Comparison of ENCODE assay signal across 12 mouse cellular contexts in genomic region chr5:25009770-25010169, GRCm38 (mm10).
DNase-seq lines count a peak whose midpoint lies in the region; ATAC-seq and TF ChIP-seq lines count a peak whose summit lies in the region.
"Had no signal": no experiment of that assay in that cellular context is flagged by ENCODE, and none has a peak within 500 bp of the region (broad histone marks: within the 10 kb centered on the region; RNA-seq: fewer than 3 reads in every experiment).

No protein-coding gene starts in this region.

- no peak overlapping the region for H3K9ac ChIP-seq in limb, embryonic 15.5 days
- H3K9ac ChIP-seq in CH12.LX (ENCODE audit: insufficient read depth, low read depth) (no peak overlapping the region), ES-Bruce4 (ENCODE audit: low read depth, poor library complexity, severe bottlenecking) (0 out of 2 replicates have a peak overlapping the region, but pooled peaks have one; percentile 10)
- no peak overlapping the region for H3K9ac ChIP-seq in hindbrain, embryonic 16.5 days (ENCODE audit: low read depth, low read length)
- H3K9ac ChIP-seq: heart, embryonic 15.5 days; hindbrain, embryonic 13.5 days; intestine, embryonic 15.5 days had no signal

- H3K4me3 ChIP-seq in limb, embryonic 15.5 days = no peak overlapping the region
- no peak overlapping the region for H3K4me3 ChIP-seq in limb, embryonic 10.5 days
- H3K4me3 ChIP-seq in CH12.LX (replicated peaks in 1 of 3; ENCODE audit: low read depth in 2 of 3, low read length in 2 of 3, poor library complexity in 1 of 3) = no peak overlapping the region
- H3K4me3 ChIP-seq in ES-Bruce4 (ENCODE audit: low read depth, low read length) = no peak overlapping the region
- no peak overlapping the region for H3K4me3 ChIP-seq in hindbrain, embryonic 16.5 days (ENCODE audit: low read length)
- H3K4me3 ChIP-seq: heart, embryonic 15.5 days; hindbrain, embryonic 13.5 days; intestine, embryonic 15.5 days had no signal

- dilution Hi-C loops in CH12.LX (cut with MboI; ENCODE audit: extremely low pct_ligation_motif_present, extremely low pct_unique_long_range_greater_than_20kb, low sequenced_read_pairs) = no loop called here

- peak overlapping the region; percentile 79 for H3K27ac ChIP-seq in limb, embryonic 15.5 days
- H3K27ac ChIP-seq in limb, embryonic 10.5 days = no peak overlapping the region
- H3K27ac ChIP-seq in CH12.LX (ENCODE audit: insufficient read depth, low read depth) (no peak overlapping the region), ES-Bruce4 (ENCODE audit: insufficient read depth, low read length) (peak overlapping the region; percentile 91)
- no peak overlapping the region for H3K27ac ChIP-seq in hindbrain, embryonic 16.5 days (ENCODE audit: low read depth, low read length)
- H3K27ac ChIP-seq: embryonic facial prominence, embryonic 10.5 days; heart, adult 2 months; heart, embryonic 15.5 days; hindbrain, embryonic 13.5 days; intestine, embryonic 15.5 days had no signal

- no peak for TF ChIP-seq POLR2A in CH12.LX (IDR thresholded peaks at IDR 0.05; ENCODE audit: low read depth, low read length)
- no peak for TF ChIP-seq POLR2A in ES-Bruce4 (IDR thresholded peaks at IDR 0.05; ENCODE audit: insufficient read depth, low read length)

- H3K27me3 ChIP-seq in limb, embryonic 15.5 days = no peaks in the 10 kb centered on the region
- H3K27me3 ChIP-seq in limb, embryonic 10.5 days (ENCODE audit: low read depth, poor library complexity, severe bottlenecking) = peaks cover 29% of the 10 kb centered on the region
- no peaks in the 10 kb centered on the region for H3K27me3 ChIP-seq in CH12.LX (replicated peaks)
- H3K27me3 ChIP-seq in ES-Bruce4 (ENCODE audit: control insufficient read depth, insufficient read depth, low read length, poor library complexity, severe bottlenecking) = no peaks in the 10 kb centered on the region
- no peaks in the 10 kb centered on the region for H3K27me3 ChIP-seq in hindbrain, embryonic 16.5 days (replicated peaks; ENCODE audit: control insufficient read depth, insufficient read depth, low read length)
- H3K27me3 ChIP-seq: heart, embryonic 15.5 days; intestine, embryonic 15.5 days had no signal

- no peaks in the 10 kb centered on the region for H3K9me3 ChIP-seq in limb, embryonic 15.5 days
- H3K9me3 ChIP-seq in limb, embryonic 10.5 days (replicated peaks) = no peaks in the 10 kb centered on the region
- no peaks in the 10 kb centered on the region for H3K9me3 ChIP-seq in CH12.LX (replicated peaks; ENCODE audit: low read length)
- H3K9me3 ChIP-seq in ES-Bruce4 (replicated peaks; ENCODE audit: control insufficient read depth, insufficient read depth, low read length, poor library complexity, severe bottlenecking) = no peaks in the 10 kb centered on the region
- H3K9me3 ChIP-seq in hindbrain, embryonic 16.5 days (ENCODE audit: control insufficient read depth, low read length) = no peaks in the 10 kb centered on the region
- H3K9me3 ChIP-seq: embryonic facial prominence, embryonic 10.5 days; heart, embryonic 15.5 days; hindbrain, embryonic 13.5 days; intestine, embryonic 15.5 days had no signal

- TF ChIP-seq EP300 in CH12.LX (IDR thresholded peaks at IDR 0.05; ENCODE audit: low read length) (no peak), ES-Bruce4 (IDR thresholded peaks at IDR 0.05; ENCODE audit: insufficient read depth, low read depth, low read length) (peak; percentile 80)

- H3K36me3 ChIP-seq in limb, embryonic 15.5 days = no peaks in the 10 kb centered on the region
- H3K36me3 ChIP-seq in limb, embryonic 10.5 days = no peaks in the 10 kb centered on the region
- H3K36me3 ChIP-seq in CH12.LX (replicated peaks in 1 of 2; ENCODE audit: control insufficient read depth in 1 of 2, insufficient read depth in 1 of 2, low read length in 1 of 2) (peaks cover 0 to 4% of the 10 kb centered on the region in 2 experiments), ES-Bruce4 (ENCODE audit: control insufficient read depth, insufficient read depth, low read length, poor library complexity, severe bottlenecking) (no peaks in the 10 kb centered on the region)
- no peaks in the 10 kb centered on the region for H3K36me3 ChIP-seq in hindbrain, embryonic 16.5 days (ENCODE audit: control insufficient read depth, insufficient read depth, low read length)
- H3K36me3 ChIP-seq: embryonic facial prominence, embryonic 10.5 days; heart, embryonic 15.5 days; hindbrain, embryonic 13.5 days; intestine, embryonic 15.5 days had no signal

- ATAC-seq in limb, embryonic 15.5 days (ENCODE audit: insufficient number of reproducible peaks, low FRiP score, low TSS enrichment, low read depth) = no peak
- no peak for ATAC-seq in hindbrain, embryonic 16.5 days

- peaks cover 51% of the 10 kb centered on the region for H3K4me1 ChIP-seq in limb, embryonic 15.5 days
- peaks cover 17% of the 10 kb centered on the region for H3K4me1 ChIP-seq in limb, embryonic 10.5 days
- H3K4me1 ChIP-seq in CH12.LX (ENCODE audit: control insufficient read depth in 1 of 2, insufficient read depth in 2 of 2) (peaks cover 19 to 42% of the 10 kb centered on the region in 2 experiments), ES-Bruce4 (ENCODE audit: control insufficient read depth, insufficient read depth, low read length) (peaks cover 17% of the 10 kb centered on the region)
- H3K4me1 ChIP-seq in hindbrain, embryonic 16.5 days (ENCODE audit: control insufficient read depth, insufficient read depth, low read depth, low read length) = peaks cover 7% of the 10 kb centered on the region

- no peak overlapping the region for H3K4me2 ChIP-seq in limb, embryonic 15.5 days
- peak overlapping the region; percentile 7; the same call in 1 of the 2 replicates for H3K4me2 ChIP-seq in CH12.LX (ENCODE audit: insufficient read depth, low read depth, poor library complexity, severe bottlenecking)
- H3K4me2 ChIP-seq in hindbrain, embryonic 16.5 days (ENCODE audit: low read length) = no peak overlapping the region

- in situ Hi-C loops in CH12.LX (cut with MboI; ENCODE audit: low pct_ligation_motif_present, low pct_unique_long_range_greater_than_20kb, low sequenced_read_pairs) = no loop called here

- no peak for DNase-seq in limb, embryonic 10.5 days (ENCODE audit: low spot score)
- peak; percentile 83 for DNase-seq in CH12.LX (ENCODE audit: extremely low read depth)
- DNase-seq in WW6 (ENCODE audit: low read depth, low spot score) = peak; percentile 73
- DNase-seq in testis, postnatal 14 days (ENCODE audit: low spot score) = no peak

- TF ChIP-seq RAD21 in CH12.LX (IDR thresholded peaks at IDR 0.05; ENCODE audit: low read depth, low read length) = no peak

- WGBS in limb, embryonic 15.5 days = 44% methylated on average over 3 of the region's 3 CpGs
- WGBS in limb, embryonic 10.5 days = 39% methylated on average over 3 of the region's 3 CpGs
- 35% methylated on average over 3 of the region's 3 CpGs for WGBS in hindbrain, embryonic 16.5 days

- H3K79me2 ChIP-seq in CH12.LX (replicated peaks; ENCODE audit: control insufficient read depth, extremely low read depth, insufficient read depth, poor library complexity, severe bottlenecking) = no peaks in the 10 kb centered on the region

- TF ChIP-seq CTCF in CH12.LX (conservative IDR thresholded peaks at IDR 0.05 in 1 of 2, IDR thresholded peaks at IDR 0.05 in 1 of 2; ENCODE audit: low read depth in 2 of 2, low read length in 2 of 2) (no peak), ES-Bruce4 (IDR thresholded peaks at IDR 0.05; ENCODE audit: low read depth, low read length) (no peak)

TF ChIP-seq in CH12.LX, 34 proteins besides CTCF, POLR2A, EP300 and RAD21:
- no peak for TF ChIP-seq JUN (IDR thresholded peaks at IDR 0.05; ENCODE audit: insufficient read depth, low read depth, low read length)
- peak; percentile 40 for TF ChIP-seq BHLHE40 (IDR thresholded peaks at IDR 0.05; ENCODE audit: low read depth, low read length)
TF ChIP-seq in CH12.LX: peak in this region for 1.

Comparison
In these comparisons a context has a peak if more than half of its experiments do, and no peak if none do; other contexts are left out.
1. H3K27ac ChIP-seq: peak in limb, embryonic 15.5 days (single experiment) and ES-Bruce4 (single experiment); none in limb, embryonic 10.5 days (single experiment), CH12.LX (single experiment) and hindbrain, embryonic 16.5 days (single experiment).
2. DNase-seq: peak in CH12.LX (single experiment) and WW6 (single experiment); none in limb, embryonic 10.5 days (single experiment) and testis, postnatal 14 days (single experiment).